Mouse (Mus musculus) midbrain, embryonic 13.5 days (tissue): ENCODE results near the gene Wdr70. TPM values are rescaled to one million over a fixed set of nuclear protein-coding genes. Genes with fewer than 3 reads are reported as not detected.

ENCODE experiments used
- ATAC-seq: fragments of 200-750 bp; cut with Nextera tagmentation; 2 replicates; pipeline ENCODE4 v1.8.0; 2017; ENCODE audit warnings: mild to moderate bottlenecking, moderate TSS enrichment, moderate library complexity
- H3K27ac ChIP-seq: fragments of 300-500 bp; sonication (generic); 2 replicates; pipeline ENCODE4 v1.5.1; 2015; ENCODE audit warnings: inconsistent platforms, mild to moderate bottlenecking, moderate library complexity
- H3K27me3 ChIP-seq: fragments of 300-500 bp; sonication (generic); 2 replicates; pipeline ENCODE4 v1.6.1; 2015; ENCODE audit warnings: mild to moderate bottlenecking, inconsistent platforms
- H3K36me3 ChIP-seq: fragments of 300-500 bp; sonication (generic); 2 replicates; pipeline ENCODE4 v1.6.1; 2015; ENCODE audit warnings: mild to moderate bottlenecking, inconsistent platforms
- H3K4me1 ChIP-seq: fragments of 300-500 bp; sonication (generic); replicated peaks from 2 replicates; pipeline ENCODE4 v1.6.1; 2015; ENCODE audit warnings: inconsistent platforms
- H3K4me2 ChIP-seq: fragments of 300-500 bp; sonication (generic); replicated peaks from 2 replicates; pipeline ENCODE4 v1.6.1; 2015; ENCODE audit warnings: moderate library complexity, mild to moderate bottlenecking, inconsistent platforms
- H3K4me3 ChIP-seq: fragments of 300-500 bp; sonication (generic); replicated peaks from 2 replicates; pipeline ENCODE4 v1.5.1; 2015; ENCODE audit warnings: mild to moderate bottlenecking, inconsistent platforms
- H3K9ac ChIP-seq: fragments of 300-500 bp; sonication (generic); replicated peaks from 2 replicates; pipeline ENCODE4 v1.6.1; 2015; ENCODE audit warnings: mild to moderate bottlenecking, inconsistent platforms
- H3K9me3 ChIP-seq: fragments of 300-500 bp; sonication (generic); 2 replicates; pipeline ENCODE4 v1.6.1; 2016; ENCODE audit warnings: mild to moderate bottlenecking, inconsistent platforms
- WGBS: fragments of 180-500 bp; shearing (Covaris S2); methylation state at CpG from one replicate; pipeline ENCODE4 v1.1.7; 2015; 5-methylcytosine and 5-hydroxymethylcytosine counted together
- microRNA-seq: library from miRNA; unstranded; fragments of <30 nt; microRNA quantifications from one replicate; pipeline ENCODE4, GENCODE M21; 2016
- polyA plus RNA-seq: library from polyadenylated mRNA; unstranded; fragments of >200 nt; fragmentation: Nextera tagmentation; extraction: Ambion mirVana; gene quantifications from 2 replicates; pipeline ENCODE4 v1.2.1, GENCODE M21; 2015

Wdr70 gene
- polyA plus RNA-seq, 1 experiment from 2014 or later, result 72.6 TPM

- ATAC-seq, result no peak
- Histone ChIP-seq H3K4me1 (no peaks in the 10 kb centered on the region), H3K4me3 (no peak overlapping the region), H3K27ac (no peak overlapping the region), H3K27me3 (no peaks in the 10 kb centered on the region), H3K4me2 (no peak overlapping the region), H3K36me3 (no peaks in the 10 kb centered on the region), H3K9ac (no peak overlapping the region), H3K9me3 (no peaks in the 10 kb centered on the region)
- 90% methylated on average over 8 of the region's 8 CpGs for WGBS
These were observed 260.7 kb downstream of the Wdr70 start for GRCm38 (mm10) chr15:7838060-7838920.

GRCm38 (mm10) chr15:7835404-7835803, 263.6 kb downstream of the Wdr70 start:
- Histone ChIP-seq H3K4me1 (no peaks in the 10 kb centered on the region), H3K9ac (no peak overlapping the region), H3K4me3 (no peak overlapping the region), H3K27ac (no peak overlapping the region), H3K9me3 (no peaks in the 10 kb centered on the region), H3K27me3 (no peaks in the 10 kb centered on the region), H3K4me2 (no peak overlapping the region), H3K36me3 (no peaks in the 10 kb centered on the region)
- 92% methylated on average over 9 of the region's 9 CpGs for WGBS
- ATAC-seq, result no peak

DNA sequence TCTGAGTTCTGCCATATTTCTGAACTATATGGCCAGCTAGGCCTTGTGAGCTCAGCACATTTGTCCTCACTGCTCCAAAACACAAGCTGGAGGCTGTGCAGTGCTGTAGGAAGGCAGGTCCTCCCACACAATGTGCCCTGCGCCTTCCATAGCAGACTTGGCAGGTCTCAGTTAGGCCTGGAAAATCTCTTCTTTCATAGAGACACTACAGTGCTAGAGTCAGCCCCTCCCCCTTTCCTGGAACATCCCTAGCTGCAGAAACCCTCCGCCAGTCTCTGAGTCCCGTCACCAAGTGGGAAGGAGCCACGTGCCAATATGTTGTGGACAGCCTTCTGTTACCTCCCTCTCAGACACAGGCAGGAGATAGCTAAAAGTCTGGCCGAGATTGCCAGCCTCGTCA, 273.5 kb downstream of the Wdr70 start:
- Histone ChIP-seq H3K4me3 (no peak overlapping the region), H3K27ac (no peak overlapping the region), H3K9me3 (no peaks in the 10 kb centered on the region), H3K4me2 (no peak overlapping the region), H3K27me3 (no peaks in the 10 kb centered on the region), H3K36me3 (no peaks in the 10 kb centered on the region), H3K4me1 (no peaks in the 10 kb centered on the region), H3K9ac (no peak overlapping the region)
- ATAC-seq, result no peak; the same call in 1 of the 2 replicates
- WGBS, result 60% methylated on average over 6 of the region's 6 CpGs

- Histone ChIP-seq H3K9ac (no peak overlapping the region), H3K4me3 (no peak overlapping the region), H3K4me2 (no peak overlapping the region), H3K36me3 (no peaks in the 10 kb centered on the region), H3K4me1 (no peaks in the 10 kb centered on the region), H3K27me3 (peaks cover 12% of the 10 kb centered on the region), H3K9me3 (no peaks in the 10 kb centered on the region), H3K27ac (no peak overlapping the region)
- 0 out of 2 replicates have a peak, but pooled peaks have one; percentile 30 for ATAC-seq
- 74% methylated on average over 6 of the region's 6 CpGs for WGBS
These were observed 275.1 kb downstream of the Wdr70 start for GRCm38 (mm10) chr15:7823886-7824285.

Small RNA genes within 50 kb of the gene (microRNA-seq; reads per million reads assigned to microRNA genes)
- gene Gm27529, result not detected

Other genes starting within 250 kb of the Wdr70 start
- gene Nup155, start 10.1 kb upstream of the Wdr70 start, polyA plus RNA-seq, result 13.5 and 14.5 TPM in 2 replicates
- gene Cplane1, start 69.9 kb upstream of the Wdr70 start, polyA plus RNA-seq, result 18.8 and 20.5 TPM in 2 replicates